Mouse (Mus musculus): ENCODE data around the gene Glb1.
"Not testable (repeated sequence)": the region's sequence is repeated elsewhere in the genome, so short reads cannot be mapped to it uniquely, and the experiment has no call there.

Glb1 gene

DNA sequence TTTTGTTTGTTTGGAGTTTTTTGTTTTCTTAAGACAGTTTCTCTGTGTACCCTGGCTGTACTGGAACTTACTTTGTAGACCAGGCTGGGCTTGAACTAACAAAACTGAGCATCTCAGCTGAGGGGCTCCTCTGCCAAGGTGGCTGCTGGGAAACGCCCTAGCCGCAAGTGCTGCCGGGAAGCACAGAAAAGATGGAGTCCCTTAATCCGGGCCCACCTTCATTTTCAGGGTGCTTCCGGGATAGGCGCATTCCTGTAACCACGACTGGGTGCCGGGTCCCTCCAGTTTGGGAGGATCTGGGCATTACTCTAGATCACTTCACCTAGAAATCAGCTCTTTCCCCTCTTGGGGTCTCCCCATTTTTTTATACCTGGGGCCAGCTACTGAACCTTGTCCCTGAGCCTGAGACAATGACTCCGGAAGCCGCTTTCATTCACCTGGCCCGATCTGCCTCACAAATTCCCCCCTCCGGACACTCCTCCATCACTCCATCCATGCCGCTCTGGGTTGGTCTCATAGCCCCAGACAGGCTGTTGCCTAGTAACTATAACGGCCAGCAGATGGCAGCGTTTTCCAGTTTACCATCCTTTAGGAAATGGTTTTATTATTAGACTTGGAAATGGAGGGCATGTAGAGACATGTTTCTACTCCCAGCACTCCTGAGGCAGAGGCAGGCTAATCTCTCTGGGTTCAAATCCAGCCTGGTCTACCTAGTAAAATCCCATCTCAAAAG lies 99.1 kb downstream of the Glb1 start:
- peak; percentile 85 for DNase-seq (ENCODE audit: low read depth, low spot score)

DNA sequence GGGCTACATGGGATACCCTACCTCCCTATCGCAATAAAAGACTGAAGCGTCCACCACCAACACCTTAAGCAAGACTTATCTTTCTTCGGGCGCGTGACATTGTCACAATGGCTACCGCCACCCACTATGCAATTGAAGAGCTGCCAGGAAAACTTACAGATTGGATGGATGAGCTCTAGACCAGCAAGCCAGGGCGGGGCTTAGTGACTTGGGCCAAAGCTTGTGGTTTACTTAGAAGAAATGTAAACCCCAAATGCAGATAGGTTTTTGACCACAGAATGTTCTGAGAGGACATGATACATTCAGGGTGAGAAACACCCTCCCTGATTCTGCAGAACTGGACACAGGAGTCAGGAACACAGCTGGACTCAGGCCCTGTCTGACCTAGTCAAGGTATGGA lies 100.2 kb downstream of the Glb1 start:
- no peak for DNase-seq (ENCODE audit: low read depth, low spot score)

DNA sequence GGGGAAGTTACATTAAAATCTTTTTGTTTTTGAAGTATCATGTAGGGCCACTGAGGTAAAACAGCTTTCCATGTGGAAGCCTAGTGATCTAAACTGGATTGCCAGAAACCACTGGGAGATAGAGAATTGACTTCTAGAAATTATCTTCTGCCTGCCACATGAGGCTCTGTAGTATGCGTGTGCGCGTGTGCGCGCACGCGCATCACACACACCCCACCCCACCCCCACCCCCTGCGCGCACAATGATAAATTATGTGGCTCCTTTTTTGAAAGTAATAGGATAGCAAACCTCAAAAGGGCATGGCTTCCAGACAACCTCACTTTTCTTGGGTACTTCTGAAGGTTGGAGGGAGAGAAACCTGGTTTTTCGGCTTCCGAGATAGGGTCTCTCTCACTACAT lies 101.0 kb downstream of the Glb1 start:
- no peak for DNase-seq (ENCODE audit: low read depth, low spot score)

DNA sequence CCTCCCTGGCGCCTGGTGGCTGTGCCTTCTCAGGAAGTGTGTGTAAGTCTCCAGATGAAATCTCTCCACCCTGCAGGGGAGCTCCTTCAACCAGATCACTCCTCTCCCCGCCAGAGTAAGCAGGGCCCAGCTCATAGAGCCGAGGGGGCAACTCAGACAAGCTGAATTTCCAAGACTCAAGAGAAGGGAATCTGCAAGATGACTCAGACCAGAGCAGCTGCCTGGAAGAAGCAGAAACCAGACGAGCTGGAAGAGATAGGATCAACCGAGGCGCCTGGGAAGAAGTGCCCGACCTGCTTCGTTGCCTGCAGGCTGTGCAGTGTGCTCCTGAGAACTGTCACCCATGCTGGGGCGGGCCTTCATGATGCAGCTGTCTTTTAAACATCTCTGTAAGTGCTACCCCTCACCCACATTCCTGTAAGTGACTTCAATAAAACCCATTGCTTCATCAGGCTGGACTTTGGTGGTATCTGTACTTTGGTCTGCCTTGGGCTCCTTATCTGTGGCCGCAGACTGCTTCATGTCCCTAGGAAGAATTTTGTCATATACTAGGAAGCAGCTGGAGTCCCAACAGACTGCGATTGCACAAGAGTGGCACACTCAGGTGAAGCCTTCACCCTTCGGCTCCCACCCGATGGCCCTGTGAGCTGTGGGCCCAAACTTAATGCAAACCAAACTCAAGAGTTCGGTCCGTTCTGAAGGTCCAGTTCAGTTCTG lies 102.0 kb downstream of the Glb1 start:
- no peak for DNase-seq (ENCODE audit: low read depth, low spot score)

DNA sequence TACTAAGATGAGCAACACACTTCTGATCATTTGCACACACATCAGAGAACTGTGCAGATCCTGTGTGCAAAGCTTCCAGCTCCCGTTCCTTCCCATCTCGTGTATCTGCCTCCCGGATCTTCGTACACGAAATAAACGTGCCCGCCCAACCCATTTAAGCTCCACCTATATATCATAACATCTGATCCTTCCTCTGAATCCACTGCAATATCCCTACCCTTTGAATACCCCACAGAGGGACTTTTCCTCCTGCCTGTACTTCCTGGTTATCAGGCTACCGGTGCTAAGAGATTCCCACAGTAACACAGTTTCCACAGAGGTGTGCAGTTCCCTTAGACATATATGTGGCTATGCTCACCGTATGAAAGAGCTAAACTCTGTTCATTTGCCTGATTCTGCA lies 103.9 kb downstream of the Glb1 start, which contains the start of gene Ccr4:
Gene Ccr4, minus strand, starts transcription at position 101 of the 400 bp plus-strand sequence.
- no peak for DNase-seq (ENCODE audit: low read depth, low spot score)

DNA sequence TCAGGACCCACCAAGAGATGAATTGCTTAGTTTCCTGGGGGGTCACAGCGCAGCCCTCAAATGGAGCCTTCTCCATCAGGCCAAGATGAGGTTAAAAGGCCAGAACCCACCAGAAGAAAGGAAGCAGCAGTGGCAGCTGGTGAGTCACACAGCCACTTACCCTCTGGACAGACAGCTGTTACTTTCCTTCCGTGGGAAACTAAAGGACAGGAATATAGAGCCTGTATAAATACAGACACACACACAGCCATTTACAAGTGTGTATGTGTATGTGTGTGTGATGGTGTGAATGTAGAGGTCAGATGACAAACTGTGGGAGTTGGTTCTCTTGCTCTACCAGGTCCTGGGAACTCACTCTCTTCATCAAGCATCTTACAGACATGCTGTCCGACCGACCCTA lies 105.7 kb downstream of the Glb1 start:
- DNase-seq (ENCODE audit: low read depth, low spot score): no peak

DNA sequence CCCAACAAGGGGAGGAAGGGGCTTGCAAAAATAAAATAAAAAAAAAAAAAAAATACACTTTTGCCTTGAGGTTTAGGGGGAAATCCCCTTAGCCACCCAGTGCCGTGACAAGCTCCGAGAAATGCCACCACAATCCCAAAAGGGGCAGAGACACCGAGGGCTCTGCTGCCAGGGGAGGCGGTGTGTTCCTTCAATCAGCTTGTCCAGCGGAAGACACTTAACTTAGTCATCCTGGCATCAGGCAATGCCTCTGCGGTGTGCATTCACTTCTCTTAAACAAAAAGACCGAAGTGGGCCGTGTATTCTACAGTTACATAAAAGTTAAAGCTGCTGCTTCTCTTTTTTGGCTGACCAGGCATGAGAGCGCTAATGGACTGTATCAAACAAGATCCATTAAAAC lies 106.5 kb downstream of the Glb1 start:
- DNase-seq (ENCODE audit: low read depth, low spot score): peak; percentile 55

DNA sequence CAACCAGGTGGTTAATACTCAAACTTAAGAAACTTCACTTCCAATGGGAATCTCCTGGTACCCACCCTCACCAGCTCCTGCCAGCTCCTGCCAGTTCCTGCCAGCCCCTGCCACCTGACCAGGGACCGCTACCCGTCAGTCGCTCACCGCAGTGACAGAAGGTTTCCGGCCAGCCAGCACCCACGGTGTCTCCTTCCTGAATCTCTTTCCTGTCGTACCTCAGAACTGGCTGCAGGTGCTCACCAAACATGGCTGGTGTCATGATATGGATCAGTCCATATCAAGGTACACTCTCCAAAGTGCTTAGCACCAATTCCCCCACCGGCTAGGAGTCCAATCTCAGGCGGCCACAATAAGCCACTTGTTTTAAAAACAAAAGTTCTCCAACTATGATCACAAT lies 108.9 kb downstream of the Glb1 start:
- DNase-seq (ENCODE audit: low read depth, low spot score): peak; percentile 68

DNA sequence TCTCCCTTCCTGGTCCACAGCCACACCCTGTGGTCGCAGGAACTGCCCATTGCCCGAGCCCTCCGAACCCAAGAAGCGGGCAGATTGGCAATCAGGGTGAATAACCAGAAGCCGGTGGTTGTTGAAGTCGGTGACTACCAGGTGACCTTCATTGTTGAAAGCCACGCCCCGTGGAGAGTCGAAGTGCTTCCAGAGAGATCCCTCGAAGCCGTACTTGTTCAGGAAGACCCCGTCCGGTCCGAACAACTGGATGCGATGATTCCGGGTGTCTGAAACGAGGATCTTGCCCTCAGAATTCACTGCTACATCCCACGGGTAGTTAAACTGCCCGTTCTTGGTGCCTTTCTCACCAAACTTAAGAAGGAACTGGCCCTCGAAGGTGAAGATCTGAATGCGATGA lies 112.0 kb downstream of the Glb1 start:
- DNase-seq (ENCODE audit: low read depth, low spot score): no peak

DNA sequence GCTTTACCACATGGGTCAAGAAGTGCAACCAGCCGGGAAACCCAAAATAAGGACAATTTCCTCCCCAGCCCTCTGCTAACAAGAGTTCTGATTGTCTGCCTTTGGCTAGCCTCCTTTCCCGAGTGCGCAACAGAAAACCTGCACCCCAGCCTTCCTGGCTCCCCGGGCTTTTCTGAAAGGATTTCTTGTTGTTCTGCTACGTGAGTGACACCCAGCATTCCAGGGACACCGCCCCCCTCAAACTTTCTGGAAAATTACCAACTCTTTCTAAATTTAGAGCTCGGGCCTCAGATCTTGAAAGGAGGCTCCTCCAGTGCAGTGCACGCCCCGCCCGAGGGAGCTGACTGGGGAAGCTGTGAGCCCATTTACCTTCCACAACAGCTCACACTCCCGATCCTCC lies 114.5 kb downstream of the Glb1 start, which contains the start of gene C130032M10Rik:
Gene C130032M10Rik, plus strand, starts transcription at position 334 of the 400 bp plus-strand sequence.
- no peak for DNase-seq (ENCODE audit: low read depth, low spot score)

DNA sequence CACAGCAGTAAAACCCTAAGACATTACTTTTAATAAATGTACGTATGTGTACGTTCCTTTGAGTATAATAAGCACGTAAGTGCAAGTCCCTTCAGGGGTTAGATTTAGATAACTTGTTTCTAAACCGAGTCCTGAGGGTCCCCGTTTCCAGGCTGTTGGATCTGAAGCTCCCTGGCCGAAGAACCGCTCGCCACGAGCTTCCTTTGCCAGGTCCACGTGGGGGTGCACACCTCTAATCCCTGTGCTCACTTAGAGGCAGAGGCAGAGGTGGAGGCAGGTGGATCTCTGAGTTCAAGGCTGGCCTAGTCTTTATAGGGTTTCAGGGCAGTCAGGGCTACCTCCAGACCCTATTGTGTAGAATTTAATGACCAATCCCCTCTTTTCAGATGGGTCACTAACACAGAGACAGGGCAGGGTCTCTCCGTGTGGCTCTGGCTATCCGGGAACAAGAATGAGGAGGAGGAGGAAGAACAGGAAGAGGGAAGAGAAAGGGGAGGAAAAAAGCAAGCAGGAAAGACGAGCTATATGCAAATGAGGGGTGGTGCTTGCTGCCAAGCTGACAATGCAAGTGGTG lies 117.1 kb downstream of the Glb1 start:
- no peak for DNase-seq (ENCODE audit: low read depth, low spot score)

DNA sequence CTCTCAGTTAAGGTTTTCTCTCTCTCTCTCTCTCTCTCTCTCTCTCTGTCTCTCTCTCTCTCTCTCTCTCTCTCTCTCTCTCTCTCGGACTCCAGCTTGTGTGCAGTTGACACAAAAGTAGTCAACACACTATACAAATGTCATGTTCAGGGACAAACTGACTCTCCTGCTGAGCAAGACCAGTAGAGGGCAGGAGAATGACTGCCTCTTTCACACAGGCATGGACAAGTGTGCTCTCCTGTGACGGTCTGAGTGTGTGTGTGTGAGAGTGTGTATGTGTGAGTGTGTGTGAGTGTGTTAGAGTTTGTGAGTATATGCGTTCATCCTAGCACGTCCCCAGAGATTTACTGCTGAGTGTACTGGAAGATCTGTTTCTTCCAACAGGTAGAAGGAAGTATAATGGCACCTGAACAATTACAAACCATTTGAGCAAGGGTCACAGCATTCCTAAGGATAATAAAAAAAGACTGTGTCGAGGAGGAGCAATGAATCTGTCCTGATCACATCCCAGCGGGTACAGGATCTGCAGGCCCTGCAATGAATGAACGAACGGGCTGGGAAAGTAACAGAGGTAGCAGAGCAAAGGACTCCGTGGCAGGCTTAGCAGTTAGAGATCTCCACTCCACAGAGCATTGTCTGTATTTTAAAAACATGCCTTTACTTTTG lies 118.1 kb downstream of the Glb1 start:
- no peak for DNase-seq (ENCODE audit: low read depth, low spot score)

DNA sequence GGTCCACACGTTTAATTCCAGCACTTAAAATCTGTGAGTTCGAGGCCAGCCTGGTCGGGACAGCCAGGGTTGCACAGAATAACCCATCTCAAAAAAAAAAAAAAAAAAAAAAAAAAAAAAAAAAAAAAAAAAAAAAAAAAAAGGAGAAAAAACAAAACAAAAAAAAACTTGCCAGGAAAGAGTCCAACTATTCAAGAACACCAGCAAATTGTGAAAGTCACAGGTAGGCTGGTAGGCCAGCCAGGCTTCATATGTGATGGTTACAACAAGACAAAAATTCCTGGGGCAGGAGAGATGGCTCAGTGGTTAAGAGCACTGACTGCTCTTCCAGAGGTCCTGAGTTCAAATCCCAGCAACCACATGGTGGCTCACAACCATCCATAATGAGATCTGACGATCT lies 119.7 kb downstream of the Glb1 start:
- not testable (repeated sequence) for DNase-seq (ENCODE audit: low read depth, low spot score)

DNA sequence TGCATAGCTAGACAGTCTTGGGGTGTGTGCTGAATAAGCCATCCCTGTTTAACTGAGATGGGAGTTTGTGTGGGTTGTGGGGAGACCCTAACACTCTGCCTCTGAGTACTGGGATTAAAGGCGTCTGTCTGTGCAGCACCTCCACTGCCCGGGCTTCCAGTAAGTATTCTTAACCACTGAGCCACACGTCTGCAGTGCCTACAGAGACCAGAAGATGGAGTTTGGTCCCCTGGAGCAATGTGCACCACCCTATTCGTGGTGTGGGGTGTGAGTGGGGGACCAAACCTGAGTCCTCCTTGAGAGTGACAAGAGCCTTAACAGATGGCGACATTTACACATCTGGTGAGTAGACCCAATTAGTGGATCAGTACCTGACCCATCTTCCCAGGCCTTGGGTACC lies 121.2 kb downstream of the Glb1 start:
- peak; percentile 26 for DNase-seq (ENCODE audit: low read depth, low spot score)

DNA sequence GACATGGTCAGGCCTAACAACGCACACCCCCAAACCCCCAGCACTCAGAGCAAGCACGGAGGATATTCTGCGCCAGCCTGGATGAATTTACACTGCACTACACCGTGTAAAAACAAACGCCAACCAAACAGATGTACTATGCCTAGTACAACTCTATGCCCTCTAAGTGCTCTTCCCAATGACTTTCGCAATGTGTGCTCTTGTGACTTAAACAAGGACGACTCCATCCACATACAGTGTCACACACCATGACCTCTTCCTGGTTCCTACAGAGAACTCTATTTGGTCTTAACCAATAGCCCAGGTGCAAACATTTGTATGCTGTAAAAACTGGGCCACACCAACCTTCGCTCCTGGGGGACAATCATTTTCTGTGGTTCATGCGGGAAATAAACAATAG lies 121.6 kb downstream of the Glb1 start:
- DNase-seq (ENCODE audit: low read depth, low spot score): no peak

All from CD4-positive, CD25-positive, alpha-beta regulatory T cell, adult 2 months (primary cell).